Mouse (Mus musculus) megakaryocyte progenitor cell, adult 5-6 weeks (primary cell): Measurements from ENCODE around the gene Tmem190. TPM values are rescaled to one million over a fixed set of nuclear protein-coding genes. Genes with fewer than 3 reads are reported as not detected.
"Not testable (repeated sequence)": the region's sequence is repeated elsewhere in the genome, so short reads cannot be mapped to it uniquely, and the experiment has no call there.

Source experiments
- ATAC-seq: replicated peaks from 2 replicates; pipeline ENCODE4 v1.8.0; 2016; ENCODE audit warnings: mild to moderate bottlenecking, moderate TSS enrichment, inconsistent platforms; ENCODE audit not compliant: poor library complexity
- total RNA-seq, 2 experiments: library from RNA; stranded (forward) in 1 of 2; stranded (reverse) in 1 of 2; fragments of 157-497, 149-512 nt in 1 of 2; fragments of 200-1000 nt in 1 of 2; gene quantifications; 2 replicates each; pipeline versions ENCODE4 v1.2.3 to v1.2.4; 2015 to 2017

Gene Tmem190
- total RNA-seq, 2 experiments from 2014 or later = not detected

GRCm38 (mm10) chr7:4812303-4813104 lies 29.8 kb downstream of the Tmem190 start, which contains the start of gene Ube2s:
TSS of gene Ube2s (minus strand) at chr7:4812590.
- peak; percentile 92 for ATAC-seq

- no peak for ATAC-seq
These were observed 30.5 kb downstream of the Tmem190 start for GRCm38 (mm10) chr7:4813105-4813791.

GRCm38 (mm10) chr7:4816559-4816958 lies 33.8 kb downstream of the Tmem190 start:
- no peak for ATAC-seq

- not testable (repeated sequence) for ATAC-seq
These were observed 38.2 kb downstream of the Tmem190 start for GRCm38 (mm10) chr7:4820925-4821324.

GRCm38 (mm10) chr7:4821690-4822089 lies 39.0 kb downstream of the Tmem190 start:
- ATAC-seq = no peak

GRCm38 (mm10) chr7:4822162-4822907 lies 39.6 kb downstream of the Tmem190 start:
- ATAC-seq = no peak

- no peak for ATAC-seq
These were observed 42.6 kb downstream of the Tmem190 start for GRCm38 (mm10) chr7:4825365-4825764.

- no peak for ATAC-seq
These were observed 47.7 kb downstream of the Tmem190 start for GRCm38 (mm10) chr7:4830476-4830875.

Other genes with a start within 250 kb of the Tmem190 start
- not detected in 2 replicates for gene Syt5, start 235.4 kb upstream of the Tmem190 start, total RNA-seq (2015)
- not detected in 2 replicates for gene Syt5, start 235.4 kb upstream of the Tmem190 start, total RNA-seq (2017)
- gene Ptprh, start 178.9 kb upstream of the Tmem190 start, total RNA-seq (2015) = not detected in 2 replicates
- gene Ptprh, start 178.9 kb upstream of the Tmem190 start, total RNA-seq (2017) = not detected in 2 replicates
- 6.7 and 8.9 TPM in 2 replicates for gene Tmem86b, start 151.5 kb upstream of the Tmem190 start, total RNA-seq (2015)
- gene Tmem86b, start 151.5 kb upstream of the Tmem190 start, total RNA-seq (2017) = 15.2 and 22.4 TPM in 2 replicates
- gene Ppp6r1, start 123.9 kb upstream of the Tmem190 start, total RNA-seq (2015) = 99.0 and 102 TPM in 2 replicates
- gene Ppp6r1, start 123.9 kb upstream of the Tmem190 start, total RNA-seq (2017) = 124 and 144 TPM in 2 replicates
- gene Hspbp1, start 97.9 kb upstream of the Tmem190 start, total RNA-seq (2015) = 48.1 and 52.5 TPM in 2 replicates
- 20.2 and 26.2 TPM in 2 replicates for gene Hspbp1, start 97.9 kb upstream of the Tmem190 start, total RNA-seq (2017)
- 0.44 TPM in 1 of 2 replicates, not detected in the other for gene Brsk1, start 92.3 kb upstream of the Tmem190 start, total RNA-seq (2015)
- gene Brsk1, start 92.3 kb upstream of the Tmem190 start, total RNA-seq (2017) = not detected in 2 replicates
- 10.1 and 12.1 TPM in 2 replicates for gene Tmem150b, start 57.7 kb upstream of the Tmem190 start, total RNA-seq (2015)
- gene Tmem150b, start 57.7 kb upstream of the Tmem190 start, total RNA-seq (2017) = 23.0 and 24.4 TPM in 2 replicates
- gene Kmt5c, start 42.8 kb upstream of the Tmem190 start, total RNA-seq (2015) = 37.3 and 41.0 TPM in 2 replicates
- 50.1 and 55.6 TPM in 2 replicates for gene Kmt5c, start 42.8 kb upstream of the Tmem190 start, total RNA-seq (2017)
- gene Cox6b2, start 29.8 kb upstream of the Tmem190 start, total RNA-seq (2015) = 63.0 and 71.7 TPM in 2 replicates
- gene Cox6b2, start 29.8 kb upstream of the Tmem190 start, total RNA-seq (2017) = 44.2 and 66.7 TPM in 2 replicates
- gene Fam71e2, start 11.6 kb upstream of the Tmem190 start, total RNA-seq (2015) = not detected in 2 replicates
- gene Fam71e2, start 11.6 kb upstream of the Tmem190 start, total RNA-seq (2017) = not detected in 2 replicates
- 0.17 TPM in 1 of 2 replicates, not detected in the other for gene Il11, start 78 bp upstream of the Tmem190 start, total RNA-seq (2015)
- not detected in 2 replicates for gene Il11, start 78 bp upstream of the Tmem190 start, total RNA-seq (2017)
- gene Tmem238, start 6.7 kb downstream of the Tmem190 start, total RNA-seq (2015) = 6.2 and 10.5 TPM in 2 replicates
- gene Tmem238, start 6.7 kb downstream of the Tmem190 start, total RNA-seq (2017) = 5.4 and 5.5 TPM in 2 replicates
- gene Rpl28, start 9.9 kb downstream of the Tmem190 start, total RNA-seq (2015) = 1,898 and 2,111 TPM in 2 replicates
- gene Rpl28, start 9.9 kb downstream of the Tmem190 start, total RNA-seq (2017) = 686 and 710 TPM in 2 replicates
- 280 and 341 TPM in 2 replicates for gene Ube2s, start 29.7 kb downstream of the Tmem190 start, total RNA-seq (2015)
- 169 and 190 TPM in 2 replicates for gene Ube2s, start 29.7 kb downstream of the Tmem190 start, total RNA-seq (2017)
- 0.05 TPM in 1 of 2 replicates, not detected in the other for gene Shisa7, start 61.8 kb downstream of the Tmem190 start, total RNA-seq (2015)
- not detected in 2 replicates for gene Shisa7, start 61.8 kb downstream of the Tmem190 start, total RNA-seq (2017)
- 9.1 and 13.4 TPM in 2 replicates for gene Isoc2b, start 87.3 kb downstream of the Tmem190 start, total RNA-seq (2015)
- 34.9 and 98.1 TPM in 2 replicates for gene Isoc2b, start 87.3 kb downstream of the Tmem190 start, total RNA-seq (2017)
- 2.4 and 3.1 TPM in 2 replicates for gene Isoc2a, start 94.2 kb downstream of the Tmem190 start, total RNA-seq (2015)
- 7.3 and 8.7 TPM in 2 replicates for gene Isoc2a, start 94.2 kb downstream of the Tmem190 start, total RNA-seq (2017)
- gene Gm36210, start 123.6 kb downstream of the Tmem190 start, total RNA-seq (2015) = not detected in 2 replicates
- not detected in 2 replicates for gene Gm36210, start 123.6 kb downstream of the Tmem190 start, total RNA-seq (2017)
- 7.4 and 8.0 TPM in 2 replicates for gene Zfp628, start 132.3 kb downstream of the Tmem190 start, total RNA-seq (2015)
- gene Zfp628, start 132.3 kb downstream of the Tmem190 start, total RNA-seq (2017) = 1.9 and 2.7 TPM in 2 replicates
- gene Nat14, start 139.1 kb downstream of the Tmem190 start, total RNA-seq (2015) = 0.20 and 0.64 TPM in 2 replicates
- not detected in 2 replicates for gene Nat14, start 139.1 kb downstream of the Tmem190 start, total RNA-seq (2017)
- gene Ssc5d, start 142.8 kb downstream of the Tmem190 start, total RNA-seq (2015) = not detected in 2 replicates
- gene Ssc5d, start 142.8 kb downstream of the Tmem190 start, total RNA-seq (2017) = 0.10 TPM in 1 of 2 replicates, not detected in the other
- not detected in 2 replicates for gene Sbk2, start 181.5 kb downstream of the Tmem190 start, total RNA-seq (2015)
- gene Sbk2, start 181.5 kb downstream of the Tmem190 start, total RNA-seq (2017) = not detected in 2 replicates
- gene Sbk3, start 188.2 kb downstream of the Tmem190 start, total RNA-seq (2015) = not detected in 2 replicates
- not detected in 2 replicates for gene Sbk3, start 188.2 kb downstream of the Tmem190 start, total RNA-seq (2017)
- gene Zfp579, start 213.2 kb downstream of the Tmem190 start, total RNA-seq (2015) = 11.1 and 14.3 TPM in 2 replicates
- gene Zfp579, start 213.2 kb downstream of the Tmem190 start, total RNA-seq (2017) = 2.7 and 4.2 TPM in 2 replicates
- gene Zfp524, start 231.5 kb downstream of the Tmem190 start, total RNA-seq (2015) = 11.0 and 13.0 TPM in 2 replicates
- 5.5 and 7.4 TPM in 2 replicates for gene Zfp524, start 231.5 kb downstream of the Tmem190 start, total RNA-seq (2017)
- gene Fiz1, start 231.8 kb downstream of the Tmem190 start, total RNA-seq (2015) = 35.6 and 39.2 TPM in 2 replicates
- 17.7 and 24.0 TPM in 2 replicates for gene Fiz1, start 231.8 kb downstream of the Tmem190 start, total RNA-seq (2017)
- 1.9 and 4.6 TPM in 2 replicates for gene Gm44973, start 232.6 kb downstream of the Tmem190 start, total RNA-seq (2015)
- not detected in 2 replicates for gene Gm44973, start 232.6 kb downstream of the Tmem190 start, total RNA-seq (2017)
- 13.2 and 14.5 TPM in 2 replicates for gene Zfp865, start 237.4 kb downstream of the Tmem190 start, total RNA-seq (2015)
- 12.4 and 14.4 TPM in 2 replicates for gene Zfp865, start 237.4 kb downstream of the Tmem190 start, total RNA-seq (2017)
- 0.57 TPM in 1 of 2 replicates, not detected in the other for gene Ccdc106, start 237.6 kb downstream of the Tmem190 start, total RNA-seq (2015)
- 0.21 TPM in 1 of 2 replicates, not detected in the other for gene Ccdc106, start 237.6 kb downstream of the Tmem190 start, total RNA-seq (2017)